Mouse (Mus musculus) bone marrow, adult 2 months (tissue): ENCODE data around the gene 2410137M14Rik. TPM values are rescaled to one million over a fixed set of nuclear protein-coding genes. Genes with fewer than 3 reads are reported as not detected.
"Not testable (repeated sequence)": the region's sequence is repeated elsewhere in the genome, so short reads cannot be mapped to it uniquely, and the experiment has no call there.

Experiments used
- H3K27ac ChIP-seq: fragments of 200-500 bp; 2 replicates; pipeline ENCODE4 v1.5.1; 2012; ENCODE audit warnings: low read depth, mild to moderate bottlenecking, control low read depth, inconsistent platforms, low read length; ENCODE audit not compliant: control insufficient read depth, poor library complexity, insufficient read depth
- H3K4me1 ChIP-seq: fragments of 200-500 bp; 2 replicates; pipeline ENCODE4 v1.6.1; 2011; ENCODE audit warnings: low read length; ENCODE audit not compliant: control insufficient read depth, insufficient read depth
- H3K4me3 ChIP-seq: fragments of 200-500 bp; replicated peaks from 2 replicates; pipeline ENCODE3; 2011; ENCODE audit warnings: mild to moderate bottlenecking, low read depth, low read length, control low read depth; ENCODE audit not compliant: control insufficient read depth
- CTCF ChIP-seq: fragments of 200-500 bp; IDR thresholded peaks from 2 replicates; pipeline ENCODE4 v1.5.1; 2011; ENCODE audit warnings: low read length, control low read depth; ENCODE audit not compliant: control insufficient read depth, insufficient read depth
- POLR2A ChIP-seq: fragments of 200-500 bp; IDR thresholded peaks from 2 replicates; pipeline ENCODE4 v1.6.1; 2011; ENCODE audit warnings: low read depth, mild to moderate bottlenecking, control low read depth, low read length, borderline replicate concordance; ENCODE audit not compliant: control insufficient read depth
- WGBS: fragments of 180-500 bp; shearing (Covaris S2); methylation state at CpG from one replicate; pipeline ENCODE4 v1.1.7; 2018; 5-methylcytosine and 5-hydroxymethylcytosine counted together
- polyA plus RNA-seq: library from polyadenylated mRNA; stranded (reverse); fragments of >200 nt; gene quantifications from 2 replicates; pipeline ENCODE4 v1.2.4, GENCODE M21; 2011; ENCODE audit warnings: low replicate concordance; ENCODE audit not compliant: missing spikeins, insufficient read depth, insufficient read length

Gene 2410137M14Rik
- polyA plus RNA-seq, 1 experiment, result 1.8 TPM

DNA sequence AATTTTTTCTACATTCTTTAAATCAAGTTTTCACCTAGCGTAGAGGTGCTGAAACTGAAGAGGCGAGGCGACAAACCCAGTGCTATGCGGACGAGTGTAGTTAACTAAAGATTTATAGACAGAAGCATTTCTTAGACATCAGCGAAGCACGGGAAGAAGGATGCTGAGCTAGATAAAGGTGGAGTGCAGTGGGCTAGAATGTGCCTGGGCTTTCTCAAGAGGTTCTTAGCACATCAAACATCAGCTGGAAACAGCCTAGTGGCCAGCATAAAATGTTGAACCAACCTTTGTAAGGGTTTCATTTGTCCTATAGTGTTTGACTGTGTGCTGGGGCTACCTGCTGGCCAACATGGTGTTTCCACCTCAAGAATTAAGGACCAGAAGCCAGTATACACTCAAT lies 19.8 kb upstream of the 2410137M14Rik start, which contains the start of gene Zfp57:
Gene Zfp57 (plus strand): TSS at position 301 of the 400 bp plus-strand sequence.
- no peak within 1 kb of the TSS for H3K4me3 ChIP-seq
- no peaks in the 10 kb centered on the region for H3K4me1 ChIP-seq
- TF ChIP-seq CTCF (no peak), POLR2A (no peak)
- 79% methylated on average over 7 of the region's 7 CpGs for WGBS
- no peak within 1 kb of the TSS for H3K27ac ChIP-seq

DNA sequence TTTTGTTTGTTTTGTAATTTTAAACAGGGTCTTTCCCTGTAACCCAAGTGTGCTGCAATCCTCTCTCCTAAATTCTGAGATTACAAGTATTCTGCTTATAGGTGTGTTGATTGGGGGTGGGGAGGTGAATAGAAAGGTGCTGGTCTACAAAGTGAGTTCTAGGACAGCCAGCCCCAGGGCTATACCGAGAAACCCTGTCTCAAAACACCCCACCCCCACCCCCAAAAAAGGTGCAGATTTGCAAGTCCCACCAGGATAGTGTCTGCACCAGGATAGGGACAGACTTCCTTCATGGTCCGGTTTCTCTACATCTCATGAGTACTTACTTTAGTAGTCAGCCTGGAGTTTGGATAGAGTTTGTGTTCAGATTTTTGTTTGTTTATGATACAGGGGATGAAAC lies 17.4 kb upstream of the 2410137M14Rik start:
- H3K4me3 ChIP-seq, result no peak overlapping the region
- no peaks in the 10 kb centered on the region for H3K4me1 ChIP-seq
- H3K27ac ChIP-seq, result no peak overlapping the region
- TF ChIP-seq CTCF (no peak), POLR2A (no peak)
- WGBS, result 76% methylated on average over 2 of the region's 2 CpGs

DNA sequence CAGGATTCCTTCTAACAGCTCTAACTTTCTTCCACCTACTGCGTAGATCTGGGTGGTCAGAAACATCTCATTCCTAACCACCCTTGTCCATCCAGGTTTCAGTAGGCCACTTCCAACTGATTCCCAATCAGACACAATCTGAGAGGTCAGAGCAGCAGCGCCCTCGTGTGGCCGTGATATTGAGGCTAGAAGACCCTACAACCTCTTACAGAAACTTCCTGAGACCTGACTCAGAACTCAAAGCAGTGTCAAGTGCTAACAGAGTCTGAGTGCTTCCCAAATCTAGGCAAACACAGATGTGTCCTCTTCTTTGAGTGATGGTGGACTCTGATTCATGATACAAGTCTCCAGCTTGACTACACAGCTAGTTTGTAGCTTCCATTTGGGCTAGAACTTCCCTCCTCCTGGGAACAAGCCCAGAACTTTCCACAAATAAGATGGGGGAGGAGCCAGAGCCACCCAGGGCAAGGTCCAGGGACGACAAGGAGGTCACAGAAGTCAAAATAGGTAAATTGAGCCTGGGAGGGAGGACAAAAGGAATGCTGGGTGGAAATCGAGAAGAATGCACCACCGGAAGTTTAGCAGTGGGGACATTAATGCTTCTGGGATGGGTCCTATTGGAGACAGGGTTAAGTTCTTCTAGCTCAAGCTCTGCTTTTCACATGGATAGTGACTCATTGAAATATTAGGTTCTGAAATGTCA lies 16.1 kb upstream of the 2410137M14Rik start:
- Histone ChIP-seq H3K4me1 (no peaks in the 10 kb centered on the region), H3K4me3 (no peak overlapping the region), H3K27ac (no peak overlapping the region)
- TF ChIP-seq CTCF, result peak; percentile 80
- no peak for TF ChIP-seq POLR2A
- WGBS, result 28% methylated on average over 7 of the region's 7 CpGs

DNA sequence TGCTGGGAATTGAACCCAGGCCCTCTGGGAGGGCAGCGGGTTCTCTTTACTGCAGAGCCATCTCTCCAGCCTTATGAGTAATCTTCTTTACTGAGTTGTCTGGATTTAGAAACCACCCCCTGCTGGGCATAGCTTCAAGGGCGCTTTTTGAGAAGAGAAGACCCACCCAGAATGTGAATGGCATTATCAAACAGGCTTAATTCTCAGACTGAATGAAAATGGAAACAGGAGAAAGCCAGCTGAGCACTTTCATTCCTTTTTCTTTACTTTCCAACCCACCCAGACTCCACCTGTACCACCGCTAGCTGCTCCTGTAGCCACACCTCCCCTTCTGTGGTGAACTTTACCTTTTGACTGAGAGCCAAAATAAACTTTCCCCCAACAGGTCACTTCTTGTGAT lies 14.4 kb upstream of the 2410137M14Rik start:
- H3K4me3 ChIP-seq, result no peak overlapping the region
- H3K4me1 ChIP-seq, result no peaks in the 10 kb centered on the region
- no peak overlapping the region for H3K27ac ChIP-seq
- WGBS, result 77% methylated on average over 3 of the region's 3 CpGs
- no peak for TF ChIP-seq CTCF
- TF ChIP-seq POLR2A, result no peak

DNA sequence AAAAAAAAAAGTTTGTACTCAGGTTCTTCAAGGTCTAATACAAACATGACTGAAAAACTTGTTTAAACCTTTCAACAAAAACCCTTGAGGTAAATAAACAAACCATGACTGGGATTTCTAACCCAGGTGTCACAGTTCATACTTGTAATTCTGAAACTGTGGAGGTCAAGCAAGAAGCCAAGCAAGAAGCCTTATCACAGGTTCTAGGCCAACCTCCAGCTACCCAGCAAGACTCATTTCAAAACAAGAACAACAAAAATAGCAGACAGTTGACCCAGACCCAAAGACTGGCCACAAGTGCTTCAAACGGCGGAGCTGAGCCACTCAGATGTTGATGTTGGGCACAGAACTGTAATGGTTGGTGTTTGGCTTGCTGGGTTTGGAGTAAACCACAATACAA lies 13.5 kb upstream of the 2410137M14Rik start:
- TF ChIP-seq CTCF (no peak), POLR2A (no peak)
- Histone ChIP-seq H3K27ac (no peak overlapping the region), H3K4me3 (no peak overlapping the region), H3K4me1 (no peaks in the 10 kb centered on the region)
- WGBS, result 72% methylated on average over 2 of the region's 2 CpGs

DNA sequence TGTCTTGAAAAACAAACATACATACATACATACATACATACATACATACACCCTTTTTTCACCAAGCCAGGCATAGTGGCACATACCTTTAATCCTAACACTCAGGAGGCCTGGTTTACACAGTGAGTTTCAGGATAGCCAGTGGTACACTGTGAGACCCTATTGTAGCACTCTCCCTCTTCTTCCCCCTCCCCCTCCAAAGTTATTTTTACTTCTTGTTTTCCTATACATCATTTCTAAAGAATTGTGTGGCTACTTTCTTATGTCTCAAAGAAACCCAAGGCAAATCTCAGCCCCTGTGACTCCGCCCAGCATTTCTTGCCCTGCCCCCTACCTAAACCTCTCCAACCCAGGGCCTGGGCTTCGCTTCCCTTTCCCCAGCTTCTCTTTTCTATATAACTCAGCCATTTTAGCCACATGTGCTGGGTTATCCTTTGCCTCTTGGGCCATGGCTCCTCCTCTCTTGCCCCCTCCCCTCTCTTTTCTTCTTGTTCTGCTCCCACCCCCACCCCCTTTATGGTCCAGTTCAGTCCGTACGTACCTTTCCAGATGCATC lies 12.8 kb upstream of the 2410137M14Rik start:
- WGBS, result 70% methylated on average over 4 of the region's 4 CpGs
- Histone ChIP-seq H3K4me3 (no peak overlapping the region), H3K4me1 (no peaks in the 10 kb centered on the region), H3K27ac (no peak overlapping the region)
- TF ChIP-seq POLR2A (no peak), CTCF (no peak)

DNA sequence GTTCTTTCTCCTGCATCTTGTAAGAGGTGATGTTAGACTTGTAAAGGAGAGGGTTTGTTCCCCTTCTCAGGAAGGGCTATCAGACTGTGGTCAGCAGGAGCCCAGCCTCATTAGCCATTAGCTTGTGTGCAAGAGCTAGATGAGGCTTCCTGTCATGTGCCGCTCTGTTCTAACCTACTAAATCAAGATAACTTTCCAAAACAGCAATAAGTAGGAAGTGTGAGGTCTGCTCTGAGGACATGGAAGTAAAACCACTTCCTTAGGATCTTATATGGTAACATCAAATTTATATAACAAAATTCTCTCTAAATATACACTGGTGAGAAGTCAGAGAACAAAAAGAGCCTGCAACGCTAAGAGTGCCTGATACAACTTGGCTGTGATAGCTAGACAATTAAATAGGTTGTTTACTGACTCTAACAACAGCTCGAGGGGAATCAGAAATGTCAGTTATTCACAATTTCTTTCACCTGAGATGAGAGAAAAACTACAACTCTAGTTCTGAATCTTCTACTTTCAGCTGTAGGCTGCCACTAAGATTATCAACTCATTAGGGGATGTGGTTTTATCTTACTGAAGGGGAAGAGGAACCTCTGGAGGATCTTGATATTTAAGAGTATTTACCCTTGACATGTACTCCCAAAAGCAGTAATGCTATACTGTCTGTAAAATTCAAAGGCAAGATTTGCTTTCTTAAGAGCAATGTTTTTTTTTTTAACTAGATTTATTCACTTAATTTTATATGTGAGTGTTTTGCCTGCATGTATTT lies 11.5 kb upstream of the 2410137M14Rik start:
- TF ChIP-seq POLR2A (no peak), CTCF (no peak)
- WGBS, result 2% methylated on average over 3 of the region's 3 CpGs
- Histone ChIP-seq H3K4me3 (no peak overlapping the region), H3K27ac (no peak overlapping the region), H3K4me1 (no peaks in the 10 kb centered on the region)

DNA sequence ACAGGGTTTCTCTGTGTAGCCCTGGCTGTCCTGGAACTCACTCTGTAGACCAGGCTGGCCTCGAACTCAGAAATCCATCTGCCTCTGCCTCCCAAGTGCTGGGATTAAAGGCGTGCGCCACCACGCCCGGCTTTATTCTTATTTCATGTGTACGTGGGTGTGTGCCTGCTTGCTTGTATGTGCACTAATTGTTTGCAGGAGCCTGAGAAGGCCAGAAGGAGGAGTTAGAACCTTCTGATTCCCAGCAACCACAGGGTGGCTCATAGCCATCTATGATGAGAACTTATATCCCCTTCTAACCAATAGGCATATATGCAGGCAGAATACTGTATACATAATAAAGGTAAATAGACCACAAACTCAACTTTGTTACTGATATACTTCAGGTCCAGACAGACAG lies 9.6 kb upstream of the 2410137M14Rik start:
- not testable (repeated sequence) for H3K27ac ChIP-seq, H3K4me1 ChIP-seq, H3K4me3 ChIP-seq
- 81% methylated on average over 6 of the region's 6 CpGs for WGBS

DNA sequence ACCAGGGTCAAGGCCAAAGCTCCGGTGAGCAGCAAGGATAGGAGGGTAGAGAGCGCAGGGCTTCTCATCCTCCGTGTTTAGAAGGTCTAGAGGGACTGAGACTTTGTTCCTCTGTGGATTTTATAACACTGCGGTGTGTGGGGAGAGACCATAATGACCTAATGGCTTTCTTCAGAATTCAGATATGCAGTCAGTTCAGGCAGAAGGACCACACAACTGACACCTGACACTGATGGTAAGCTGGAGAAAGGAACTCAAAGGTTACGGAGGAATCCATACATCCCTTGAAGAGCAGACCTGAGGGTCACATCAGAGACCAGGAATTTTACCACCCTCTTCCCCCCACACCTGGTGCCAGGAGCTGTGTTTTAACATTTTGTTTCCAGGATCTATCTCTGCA lies 8.4 kb upstream of the 2410137M14Rik start, which contains the start of gene H2-M5:
Gene H2-M5 (minus strand): TSS at position 101 of the 400 bp plus-strand sequence.
- Histone ChIP-seq H3K27ac (no peak within 1 kb of the TSS), H3K4me3 (no peak within 1 kb of the TSS), H3K4me1 (no peaks in the 10 kb centered on the region)
- TF ChIP-seq CTCF (no peak), POLR2A (no peak)
- WGBS, result 78% methylated on average over 5 of the region's 5 CpGs
